Mouse (Mus musculus): ENCODE measurements around the gene Sergef. TPM values are rescaled to one million over a fixed set of nuclear protein-coding genes. Genes with fewer than 3 reads are reported as not detected.

Sergef gene
- total RNA-seq, 2 experiments from 2014 or later: 57.3 to 61.3 TPM

- no peak for DNase-seq (ENCODE audit: extremely low spot score in 1 of 2, low spot score in 2 of 2)
- intact Hi-C loops (cut with DNase I): no loop called here
These were observed 84.8 kb downstream of the Sergef start for GRCm38 (mm10) chr7:46554855-46555254.

- DNase-seq (ENCODE audit: extremely low spot score in 1 of 2, low spot score in 2 of 2): no peak
- intact Hi-C loops (cut with DNase I): no loop called here
These were observed 85.6 kb downstream of the Sergef start for GRCm38 (mm10) chr7:46554003-46554402.

- intact Hi-C loops (cut with DNase I): no loop called here
- no peak for DNase-seq (ENCODE audit: extremely low spot score in 1 of 2, low spot score in 2 of 2)
These were observed 87.5 kb downstream of the Sergef start for GRCm38 (mm10) chr7:46551935-46552752.

- no peak for DNase-seq (ENCODE audit: extremely low spot score in 1 of 2, low spot score in 2 of 2)
These were observed 88.4 kb downstream of the Sergef start for GRCm38 (mm10) chr7:46551173-46551572.

GRCm38 (mm10) chr7:46548124-46548523 lies 91.5 kb downstream of the Sergef start:
- no peak for DNase-seq (ENCODE audit: extremely low spot score in 1 of 2, low spot score in 2 of 2)
- intact Hi-C loops (cut with DNase I): no loop called here

More at GRCm38 (mm10) chr7:46551173-46551572, 88.4 kb downstream of the Sergef start:
- intact Hi-C loops (cut with DNase I): no loop called here

GRCm38 (mm10) chr7:46547642-46548041 lies 92.0 kb downstream of the Sergef start:
- intact Hi-C loops (cut with DNase I): no loop called here
- no peak for DNase-seq (ENCODE audit: extremely low spot score in 1 of 2, low spot score in 2 of 2)

- no peak for DNase-seq (ENCODE audit: extremely low spot score in 1 of 2, low spot score in 2 of 2)
- intact Hi-C loops (cut with DNase I): no loop called here
These were observed 93.1 kb downstream of the Sergef start for GRCm38 (mm10) chr7:46546539-46546938.

- peak; percentile 42 to 79 for DNase-seq (ENCODE audit: extremely low spot score in 1 of 2, low spot score in 2 of 2)
- intact Hi-C loops (cut with DNase I): no loop called here
These were observed 95.4 kb downstream of the Sergef start for GRCm38 (mm10) chr7:46544195-46544641.

GRCm38 (mm10) chr7:46542117-46542516 lies 97.5 kb downstream of the Sergef start:
- intact Hi-C loops (cut with DNase I): no loop called here
- no peak for DNase-seq (ENCODE audit: extremely low spot score in 1 of 2, low spot score in 2 of 2)

GRCm38 (mm10) chr7:46540616-46541015 lies 99.0 kb downstream of the Sergef start:
- no peak for DNase-seq (ENCODE audit: extremely low spot score in 1 of 2, low spot score in 2 of 2)
- intact Hi-C loops (cut with DNase I): no loop called here

- intact Hi-C loops (cut with DNase I): loop anchor here (10.0 kb wide), 1 partner anchor 142 kb away; the partner anchor contains the start of gene Kcnc1
- no peak for DNase-seq (ENCODE audit: extremely low spot score in 1 of 2, low spot score in 2 of 2)
These were observed 103.0 kb downstream of the Sergef start for GRCm38 (mm10) chr7:46536456-46537097.

GRCm38 (mm10) chr7:46535429-46535799 lies 104.2 kb downstream of the Sergef start:
- DNase-seq (ENCODE audit: extremely low spot score in 1 of 2, low spot score in 2 of 2): peak; percentile 45 to 73
- intact Hi-C loops (cut with DNase I): loop anchor here (10.0 kb wide), 1 partner anchor 141 kb away; the partner anchor contains the start of gene Kcnc1

- intact Hi-C loops (cut with DNase I): loop anchor here (10.0 kb wide), 1 partner anchor 140 kb away; the partner anchor contains the start of gene Kcnc1
These were observed 104.7 kb downstream of the Sergef start for GRCm38 (mm10) chr7:46534767-46535428.

GRCm38 (mm10) chr7:46533518-46533917 lies 106.1 kb downstream of the Sergef start:
- intact Hi-C loops (cut with DNase I): loop anchor here (10.0 kb wide), 1 partner anchor 139 kb away; the partner anchor contains the start of gene Kcnc1
- DNase-seq (ENCODE audit: extremely low spot score in 1 of 2, low spot score in 2 of 2): no peak

More at GRCm38 (mm10) chr7:46534767-46535428, 104.7 kb downstream of the Sergef start:
- DNase-seq (ENCODE audit: extremely low spot score in 1 of 2, low spot score in 2 of 2): no peak

GRCm38 (mm10) chr7:46531345-46531744 lies 108.3 kb downstream of the Sergef start:
- intact Hi-C loops (cut with DNase I): loop anchor here (10.0 kb wide), 1 partner anchor 137 kb away; the partner anchor contains the start of gene Kcnc1
- DNase-seq (ENCODE audit: extremely low spot score in 1 of 2, low spot score in 2 of 2): no peak

GRCm38 (mm10) chr7:46529930-46530329 lies 109.7 kb downstream of the Sergef start:
- no peak for DNase-seq (ENCODE audit: extremely low spot score in 1 of 2, low spot score in 2 of 2)
- intact Hi-C loops (cut with DNase I): loop anchor here (10.0 kb wide), 1 partner anchor 135 kb away; the partner anchor contains the start of gene Kcnc1

GRCm38 (mm10) chr7:46529259-46529658 lies 110.3 kb downstream of the Sergef start:
- intact Hi-C loops (cut with DNase I): no loop called here
- DNase-seq (ENCODE audit: extremely low spot score in 1 of 2, low spot score in 2 of 2): no peak

GRCm38 (mm10) chr7:46526665-46527154 lies 112.9 kb downstream of the Sergef start:
- DNase-seq (ENCODE audit: extremely low spot score in 1 of 2, low spot score in 2 of 2): no peak

GRCm38 (mm10) chr7:46523215-46523614 lies 116.4 kb downstream of the Sergef start:
- intact Hi-C loops (cut with DNase I): no loop called here
- DNase-seq (ENCODE audit: extremely low spot score in 1 of 2, low spot score in 2 of 2): no peak

More at GRCm38 (mm10) chr7:46526665-46527154, 112.9 kb downstream of the Sergef start:
- intact Hi-C loops (cut with DNase I): no loop called here

Measured in left cerebral cortex, postnatal 10 days (tissue).